Mouse (Mus musculus) kidney, embryonic 16.5 days (tissue): ENCODE measurements around the gene Olfr433. TPM values are rescaled to one million over a fixed set of nuclear protein-coding genes. Genes with fewer than 3 reads are reported as not detected.
"Not testable (repeated sequence)": the region's sequence is repeated elsewhere in the genome, so short reads cannot be mapped to it uniquely, and the experiment has no call there.

Experiments used
- ATAC-seq: fragments of 200-750 bp; cut with Nextera tagmentation; 2 replicates; pipeline ENCODE4 v1.8.0; 2017; ENCODE audit warnings: moderate TSS enrichment; ENCODE audit not compliant: low FRiP score, low TSS enrichment
- H3K27ac ChIP-seq: fragments of 300-500 bp; sonication (generic); 2 replicates; pipeline ENCODE4 v1.5.1; 2014; ENCODE audit warnings: low read length
- H3K27me3 ChIP-seq: fragments of 300-500 bp; sonication (generic); 2 replicates; pipeline ENCODE4 v1.6.1; 2014; ENCODE audit warnings: low read length, control low read depth, mixed read lengths; ENCODE audit not compliant: insufficient read depth
- H3K36me3 ChIP-seq: fragments of 300-500 bp; sonication (generic); 2 replicates; pipeline ENCODE4 v1.6.1; 2014; ENCODE audit warnings: low read length, control low read depth, mixed read lengths; ENCODE audit not compliant: insufficient read depth
- H3K4me1 ChIP-seq: fragments of 300-500 bp; sonication (generic); 2 replicates; pipeline ENCODE4 v1.6.1; 2014; ENCODE audit warnings: low read length, control low read depth, mixed read lengths; ENCODE audit not compliant: insufficient read depth
- H3K4me2 ChIP-seq: fragments of 300-500 bp; sonication (generic); replicated peaks from 2 replicates; pipeline ENCODE4 v1.6.1; 2014; ENCODE audit warnings: low read depth, low read length
- H3K4me3 ChIP-seq: fragments of 300-500 bp; sonication (generic); 2 replicates; pipeline ENCODE4 v1.5.1; 2014; ENCODE audit warnings: mild to moderate bottlenecking, low read length
- H3K9ac ChIP-seq: fragments of 300-500 bp; sonication (generic); replicated peaks from 2 replicates; pipeline ENCODE4 v1.6.1; 2014; ENCODE audit warnings: low read length
- H3K9me3 ChIP-seq: fragments of 300-500 bp; sonication (generic); 2 replicates; pipeline ENCODE4 v1.6.1; 2016; ENCODE audit warnings: low read length, control low read depth
- WGBS: fragments of 180-500 bp; shearing (Covaris S2); extraction: QIAGEN DNeasy Blood & Tissue Kit; methylation state at CpG from one replicate; pipeline ENCODE4 v1.1.7; 2014; 5-methylcytosine and 5-hydroxymethylcytosine counted together
- polyA plus RNA-seq: library from polyadenylated mRNA; unstranded; fragments of >200 nt; fragmentation: Nextera tagmentation; extraction: Ambion mirVana; gene quantifications from 2 replicates; pipeline ENCODE4 v1.2.1, GENCODE M21; 2015

Olfr433 gene
- polyA plus RNA-seq = 0.05 and 0.06 TPM in 2 replicates

DNA sequence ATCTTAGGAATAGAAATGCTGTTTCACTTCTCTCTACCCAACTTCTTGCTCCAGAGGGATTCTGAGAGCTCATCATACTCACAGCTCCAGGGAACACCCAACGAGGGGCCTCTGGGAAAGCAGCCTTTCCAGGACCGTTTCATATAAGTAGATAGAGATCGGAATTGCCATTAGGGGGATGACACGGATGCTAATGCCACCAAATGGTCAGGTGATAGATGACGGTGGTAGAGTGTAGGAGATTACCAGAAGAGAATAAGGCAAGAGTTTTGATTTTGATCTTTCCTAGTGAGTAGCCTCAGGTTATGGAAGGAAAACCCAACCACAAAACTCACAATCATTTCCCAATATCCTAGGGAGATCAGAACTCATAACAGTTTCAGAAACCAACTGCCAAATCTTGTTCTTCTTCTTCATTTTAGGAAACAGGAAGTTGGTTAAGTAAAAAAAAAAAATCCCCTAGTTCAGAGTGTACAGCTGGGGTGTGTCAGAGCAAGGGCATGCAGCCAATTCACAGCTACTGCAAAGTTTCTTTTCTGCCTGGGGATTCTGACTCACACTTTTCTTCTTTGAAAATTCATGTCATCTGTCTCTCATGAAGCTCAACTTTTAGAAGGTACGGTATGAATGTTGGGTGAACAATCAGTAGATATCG, at the start of gene Olfr433:
Olfr433 (plus strand) TSS at position 183 of the 655 bp plus-strand sequence.
- no peak within 1 kb of the TSS for H3K4me2 ChIP-seq
- no peak within 1 kb of the TSS for H3K9ac ChIP-seq
- no peaks in the 10 kb centered on the region for H3K9me3 ChIP-seq
- H3K4me3 ChIP-seq = no peak within 1 kb of the TSS
- no peaks in the 10 kb centered on the region for H3K36me3 ChIP-seq
- peak; percentile 67; the same call in 1 of the 2 replicates for ATAC-seq
- no peak within 1 kb of the TSS for H3K27ac ChIP-seq
- H3K4me1 ChIP-seq = no peaks in the 10 kb centered on the region
- 66% methylated on average over 7 of the region's 7 CpGs for WGBS
- no peaks in the 10 kb centered on the region for H3K27me3 ChIP-seq

- no peak overlapping the region for H3K4me2 ChIP-seq
- H3K9me3 ChIP-seq = no peaks in the 10 kb centered on the region
- H3K36me3 ChIP-seq = no peaks in the 10 kb centered on the region
- H3K9ac ChIP-seq = no peak overlapping the region
- whole genome bisulfite sequencing = 79% methylated on average over 4 of the region's 4 CpGs
- H3K27me3 ChIP-seq = no peaks in the 10 kb centered on the region
- H3K4me3 ChIP-seq = no peak overlapping the region
- no peak for ATAC-seq
- H3K27ac ChIP-seq = no peak overlapping the region
- H3K4me1 ChIP-seq = no peaks in the 10 kb centered on the region
These were observed 45.5 kb upstream of the Olfr433 start for GRCm38 (mm10) chr1:173995003-173995402.

DNA sequence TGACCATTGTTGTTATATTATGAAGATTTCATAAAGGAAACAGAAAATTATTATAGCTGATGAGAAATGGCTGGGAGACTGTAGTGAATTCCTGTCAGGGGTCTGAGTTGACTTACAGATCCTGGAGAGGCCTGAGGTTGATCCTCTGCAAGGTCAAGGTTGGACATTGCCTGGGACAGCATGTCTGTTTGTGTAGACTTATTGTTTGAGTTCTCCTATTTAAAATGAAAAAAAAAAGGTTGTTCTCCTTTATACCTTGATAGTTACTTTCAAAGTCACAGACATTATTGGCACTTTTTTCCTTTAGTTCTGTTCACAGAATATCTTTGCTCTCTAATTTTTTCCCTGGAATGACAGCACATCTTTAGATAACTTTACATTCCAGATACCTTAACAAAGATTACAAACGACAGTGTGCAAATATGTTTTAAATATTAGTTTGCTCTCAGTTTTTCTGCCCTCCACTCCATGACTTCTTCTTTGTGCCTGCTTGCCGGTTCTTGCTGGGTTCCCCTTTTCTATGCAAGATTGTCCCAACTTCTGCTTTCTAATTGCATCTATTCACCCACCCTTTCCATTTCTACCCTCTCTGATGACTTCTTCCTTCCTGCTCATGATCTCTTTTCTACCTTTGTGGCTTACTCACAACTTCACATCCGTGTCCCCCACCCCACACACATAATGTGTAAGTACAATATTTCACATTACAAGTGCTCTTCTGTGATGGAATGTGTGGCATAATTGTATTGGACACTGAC, 36.0 kb upstream of the Olfr433 start:
- not testable (repeated sequence) for ATAC-seq, H3K9ac ChIP-seq, H3K4me3 ChIP-seq, H3K36me3 ChIP-seq, H3K4me2 ChIP-seq, H3K27ac ChIP-seq, H3K27me3 ChIP-seq, H3K4me1 ChIP-seq, H3K9me3 ChIP-seq
- 85% methylated on average over 2 of the region's 3 CpGs for WGBS

GRCm38 (mm10) chr1:174007050-174007449, 33.5 kb upstream of the Olfr433 start:
- not testable (repeated sequence) for H3K4me2 ChIP-seq, ATAC-seq, H3K27me3 ChIP-seq, H3K9me3 ChIP-seq, H3K9ac ChIP-seq, H3K4me1 ChIP-seq, H3K27ac ChIP-seq, H3K36me3 ChIP-seq, H3K4me3 ChIP-seq

GRCm38 (mm10) chr1:174031698-174032097, 8.8 kb upstream of the Olfr433 start, which contains the start of gene Ifi205:
TSS of gene Ifi205 (minus strand) at chr1:174031810.
- Histone ChIP-seq H3K9ac (no peak within 1 kb of the TSS), H3K9me3 (no peaks in the 10 kb centered on the region), H3K4me1 (no peaks in the 10 kb centered on the region), H3K27ac (no peak within 1 kb of the TSS), H3K4me2 (no peak within 1 kb of the TSS), H3K27me3 (no peaks in the 10 kb centered on the region), H3K4me3 (no peak within 1 kb of the TSS), H3K36me3 (no peaks in the 10 kb centered on the region)
- 30% methylated on average over 1 of the region's 1 CpGs for WGBS
- ATAC-seq = no peak

- WGBS = 64% methylated on average over 4 of the region's 4 CpGs
- Histone ChIP-seq H3K27ac (no peak overlapping the region), H3K36me3 (no peaks in the 10 kb centered on the region), H3K4me1 (no peaks in the 10 kb centered on the region), H3K27me3 (no peaks in the 10 kb centered on the region), H3K4me2 (no peak overlapping the region), H3K9me3 (no peaks in the 10 kb centered on the region), H3K4me3 (no peak overlapping the region), H3K9ac (no peak overlapping the region)
- no peak for ATAC-seq
These were observed 4.7 kb upstream of the Olfr433 start for GRCm38 (mm10) chr1:174035841-174036240.

DNA sequence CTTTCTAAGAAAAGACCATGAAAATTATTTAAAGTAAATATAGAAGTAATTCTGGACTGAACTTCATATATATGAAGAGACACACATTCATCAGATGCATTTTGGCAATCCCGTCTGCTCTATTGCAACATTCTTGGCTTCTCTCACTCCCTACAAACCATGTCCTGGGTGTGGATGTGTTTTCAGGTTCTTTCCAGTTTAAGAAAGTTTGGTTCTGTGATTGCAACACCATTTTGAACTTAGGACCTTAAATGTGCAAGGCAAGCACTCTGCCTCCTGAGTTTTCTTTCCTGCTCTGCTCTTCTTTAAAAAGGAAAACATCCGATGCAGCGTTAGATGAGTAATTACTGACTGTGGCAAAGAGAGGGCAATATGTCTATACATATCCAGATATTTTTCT, 2.0 kb upstream of the Olfr433 start:
- no peaks in the 10 kb centered on the region for H3K36me3 ChIP-seq
- no peaks in the 10 kb centered on the region for H3K4me1 ChIP-seq
- H3K4me3 ChIP-seq = no peak overlapping the region
- H3K27ac ChIP-seq = no peak overlapping the region
- WGBS = 83% methylated on average over 3 of the region's 3 CpGs
- H3K9me3 ChIP-seq = no peaks in the 10 kb centered on the region
- ATAC-seq = no peak
- no peak overlapping the region for H3K9ac ChIP-seq
- H3K27me3 ChIP-seq = no peaks in the 10 kb centered on the region
- no peak overlapping the region for H3K4me2 ChIP-seq

DNA sequence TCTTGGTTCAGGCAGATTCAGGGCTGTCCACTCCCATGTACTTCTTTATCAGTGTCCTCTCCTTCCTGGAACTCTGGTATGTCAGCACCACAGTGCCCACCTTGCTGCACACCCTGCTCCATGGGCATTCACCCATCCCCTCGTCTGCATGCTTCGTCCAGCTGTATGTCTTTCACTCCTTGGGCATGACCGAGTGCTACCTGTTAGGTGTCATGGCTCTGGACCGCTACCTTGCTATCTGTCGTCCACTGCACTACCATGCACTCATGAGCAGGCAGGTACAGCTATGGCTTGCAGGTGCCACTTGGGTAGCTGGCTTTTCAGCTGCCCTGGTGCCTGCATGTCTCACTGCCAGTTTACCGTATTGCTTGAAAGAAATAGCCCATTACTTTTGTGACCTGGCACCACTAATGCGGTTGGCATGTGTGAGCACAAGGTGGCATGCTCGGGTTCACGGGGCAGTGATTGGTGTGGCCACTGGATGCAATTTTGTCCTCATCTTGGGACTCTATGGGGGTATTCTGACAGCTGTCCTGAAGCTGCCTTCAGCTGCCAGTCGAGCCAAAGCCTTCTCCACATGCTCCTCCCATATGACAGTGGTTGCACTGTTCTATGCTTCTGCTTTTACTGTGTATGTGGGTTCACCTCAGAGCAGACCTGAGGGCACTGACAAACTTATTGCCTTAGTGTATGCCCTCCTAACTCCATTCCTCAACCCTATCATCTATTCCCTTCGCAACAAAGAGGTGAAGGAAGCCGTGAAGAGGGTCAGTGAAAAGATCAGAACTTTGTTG, 1.8 kb downstream of the Olfr433 start:
- 87% methylated on average over 12 of the region's 12 CpGs for WGBS
- not testable (repeated sequence) for H3K4me3 ChIP-seq, H3K36me3 ChIP-seq, H3K4me1 ChIP-seq, H3K4me2 ChIP-seq, H3K27ac ChIP-seq, ATAC-seq, H3K9ac ChIP-seq, H3K9me3 ChIP-seq, H3K27me3 ChIP-seq

DNA sequence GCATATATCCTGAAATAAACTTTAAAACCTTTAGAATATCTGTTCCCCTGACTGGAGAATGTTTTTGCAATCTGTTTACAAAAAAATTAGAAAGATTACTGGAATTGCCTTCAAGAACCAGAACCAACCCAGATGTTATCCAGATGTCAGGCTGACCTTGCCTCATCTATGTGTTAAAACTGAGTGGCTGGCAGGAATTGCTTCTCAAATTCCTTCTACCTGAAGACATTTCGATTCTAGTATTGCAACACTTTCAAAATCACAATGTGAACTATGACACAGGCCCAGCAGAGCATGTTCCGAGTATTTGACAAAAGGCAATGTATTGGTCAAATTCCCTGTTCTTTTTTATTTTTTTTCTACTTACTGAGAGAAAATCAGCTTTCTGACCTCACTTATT, 3.9 kb downstream of the Olfr433 start:
- H3K4me2 ChIP-seq = no peak overlapping the region
- no peaks in the 10 kb centered on the region for H3K27me3 ChIP-seq
- H3K36me3 ChIP-seq = no peaks in the 10 kb centered on the region
- no peak overlapping the region for H3K4me3 ChIP-seq
- H3K27ac ChIP-seq = no peak overlapping the region
- no peak for ATAC-seq
- 61% methylated on average over 2 of the region's 2 CpGs for WGBS
- no peaks in the 10 kb centered on the region for H3K4me1 ChIP-seq
- H3K9ac ChIP-seq = no peak overlapping the region
- H3K9me3 ChIP-seq = no peaks in the 10 kb centered on the region
